Mouse (Mus musculus): ENCODE data around the gene Cd63.

Gene Cd63

DNA sequence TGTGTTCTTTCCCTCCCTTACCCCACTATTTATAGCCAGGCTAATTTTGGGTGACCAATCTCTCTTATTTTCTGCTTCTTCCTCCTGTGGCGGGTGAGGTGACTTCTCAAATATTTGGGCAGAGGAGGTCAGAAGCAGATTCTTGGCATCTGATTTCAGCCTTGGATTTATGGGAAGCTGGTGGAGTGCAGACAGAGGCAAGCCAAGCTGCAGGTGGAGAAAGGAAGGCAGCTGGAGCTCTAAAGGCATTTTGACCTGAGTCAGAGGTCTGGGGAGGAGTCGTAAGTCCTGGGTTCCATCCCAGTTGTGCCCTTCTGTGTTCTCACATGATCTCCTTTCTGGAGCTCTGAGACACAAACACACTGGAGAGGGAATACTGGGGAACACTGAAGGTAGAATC is 30.7 kb downstream of the Cd63 start:
- DNase-seq: no peak

DNA sequence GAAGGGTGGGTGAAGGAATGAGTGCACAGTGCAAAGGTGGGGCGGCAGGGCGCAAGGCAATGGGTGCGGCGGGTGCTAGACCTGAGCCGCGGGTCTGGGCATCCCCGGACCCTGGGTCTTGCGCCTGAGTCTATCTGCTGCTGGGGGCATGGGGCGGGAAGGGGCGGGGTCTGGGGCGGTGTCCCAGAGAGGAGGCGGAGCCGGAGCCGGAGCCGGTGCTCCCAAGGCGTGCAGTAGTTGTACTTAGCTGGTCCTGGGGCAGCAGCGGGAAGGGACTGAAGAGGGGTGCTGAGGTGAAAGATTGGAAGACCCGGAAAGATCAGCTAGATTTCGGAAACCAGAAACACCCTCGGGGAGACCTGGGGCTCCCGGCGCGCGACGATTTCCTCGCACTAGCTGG is 32.8 kb downstream of the Cd63 start, which contains the start of gene Itga7:
Itga7 (plus strand) TSS at position 245 of the 400 bp plus-strand sequence.
- DNase-seq: peak; percentile 74

DNA sequence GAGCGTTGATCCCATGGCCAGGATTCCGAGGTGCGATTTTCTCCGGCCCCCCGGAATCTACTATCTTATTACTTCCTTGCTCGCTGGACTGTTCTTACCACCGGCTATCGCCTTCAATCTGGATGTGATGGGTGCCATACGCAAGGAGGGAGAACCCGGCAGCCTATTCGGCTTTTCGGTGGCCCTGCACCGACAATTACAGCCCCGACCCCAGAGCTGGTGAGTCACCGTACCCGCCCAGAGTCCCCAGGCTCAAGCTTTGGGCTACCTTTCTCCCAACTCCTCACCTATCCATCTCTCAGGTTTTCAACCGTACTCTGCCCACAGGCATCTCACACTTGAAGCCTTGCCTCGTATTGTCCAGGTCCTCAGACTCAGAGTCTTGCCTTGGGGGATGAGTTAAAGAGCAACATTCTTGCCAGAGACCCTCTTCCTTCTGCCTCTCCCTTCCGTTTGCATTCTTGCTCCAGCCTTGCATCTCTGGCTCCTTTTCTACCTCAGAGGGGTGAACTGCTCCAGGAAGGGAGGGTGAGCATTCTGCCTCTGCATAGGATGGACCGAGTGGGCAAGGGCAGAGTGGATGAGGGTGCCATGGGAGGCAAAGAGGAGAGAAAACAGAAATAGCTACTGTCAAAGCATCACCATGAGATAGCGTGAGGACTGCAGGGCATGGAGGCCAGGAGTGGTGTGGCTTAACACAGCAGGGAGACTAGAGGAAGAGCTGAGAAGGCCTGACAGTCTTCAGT is 33.4 kb downstream of the Cd63 start:
- DNase-seq: peak; percentile 20

DNA sequence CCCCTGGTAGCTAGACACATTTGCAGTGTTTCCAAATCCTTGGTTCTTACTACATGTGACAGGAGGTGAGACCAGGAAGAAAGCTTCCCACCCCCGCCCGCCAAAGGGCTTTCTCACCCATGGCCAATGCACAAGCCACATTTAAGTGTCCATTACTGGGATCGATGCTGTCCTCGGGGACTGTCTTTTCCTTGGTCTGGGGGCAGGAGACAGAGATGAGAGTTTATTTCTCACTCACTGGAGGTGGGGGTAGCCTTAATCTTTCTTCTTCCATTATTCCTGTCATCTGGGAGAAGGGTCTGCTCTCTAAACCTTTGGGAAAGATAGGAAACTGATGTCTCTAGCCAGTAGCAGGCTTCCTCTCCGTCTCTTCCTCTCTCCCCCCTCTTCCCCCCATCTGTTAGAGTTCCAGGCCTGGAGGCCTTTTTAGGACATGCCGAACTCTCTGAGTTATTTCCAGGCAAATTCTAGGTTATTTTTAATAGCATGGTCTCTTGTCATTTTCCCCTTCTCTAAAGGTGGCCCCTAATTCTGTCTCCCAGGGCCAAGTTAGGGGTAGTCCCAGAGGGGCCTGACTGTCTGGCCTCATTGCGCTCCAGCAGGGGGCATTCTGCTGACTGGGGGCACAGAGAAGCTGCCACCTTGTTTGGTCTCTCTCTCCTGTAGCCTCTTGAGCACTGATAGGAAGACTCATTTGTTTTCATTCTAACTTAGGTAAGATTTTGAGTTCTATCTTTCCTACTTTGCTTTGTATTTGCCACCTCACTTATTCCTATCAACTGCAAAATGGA is 34.4 kb downstream of the Cd63 start:
- DNase-seq: no peak

DNA sequence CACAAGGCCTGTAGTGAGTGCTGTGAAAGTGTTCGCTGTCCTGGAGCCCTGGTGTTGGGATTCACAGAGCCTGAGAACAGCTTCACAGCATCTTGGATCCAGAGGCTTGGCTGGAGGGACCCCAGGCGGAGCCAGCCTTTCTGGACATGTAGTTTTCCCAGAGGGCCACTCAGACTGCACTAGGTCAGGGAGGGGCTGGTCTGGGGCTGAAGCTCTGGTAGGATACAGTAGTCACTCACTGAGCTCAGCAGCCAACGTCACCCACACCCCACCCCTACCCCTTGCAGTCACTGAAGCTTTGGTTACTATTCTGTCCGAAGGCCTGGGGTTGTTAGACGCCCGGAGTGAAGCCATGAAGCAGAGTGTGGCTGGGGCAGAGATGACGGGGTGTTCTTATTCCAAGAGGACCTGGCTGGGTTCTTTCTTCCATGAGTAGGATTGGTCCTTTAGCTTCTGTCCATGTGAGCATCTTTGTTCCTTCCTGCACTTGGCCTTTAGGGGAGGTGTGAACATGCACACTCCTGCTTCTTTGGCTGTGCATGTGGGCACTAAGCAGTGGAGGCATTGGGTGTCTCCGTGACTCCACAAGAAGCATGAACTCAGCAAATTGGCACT is 35.1 kb downstream of the Cd63 start:
- no peak for DNase-seq

DNA sequence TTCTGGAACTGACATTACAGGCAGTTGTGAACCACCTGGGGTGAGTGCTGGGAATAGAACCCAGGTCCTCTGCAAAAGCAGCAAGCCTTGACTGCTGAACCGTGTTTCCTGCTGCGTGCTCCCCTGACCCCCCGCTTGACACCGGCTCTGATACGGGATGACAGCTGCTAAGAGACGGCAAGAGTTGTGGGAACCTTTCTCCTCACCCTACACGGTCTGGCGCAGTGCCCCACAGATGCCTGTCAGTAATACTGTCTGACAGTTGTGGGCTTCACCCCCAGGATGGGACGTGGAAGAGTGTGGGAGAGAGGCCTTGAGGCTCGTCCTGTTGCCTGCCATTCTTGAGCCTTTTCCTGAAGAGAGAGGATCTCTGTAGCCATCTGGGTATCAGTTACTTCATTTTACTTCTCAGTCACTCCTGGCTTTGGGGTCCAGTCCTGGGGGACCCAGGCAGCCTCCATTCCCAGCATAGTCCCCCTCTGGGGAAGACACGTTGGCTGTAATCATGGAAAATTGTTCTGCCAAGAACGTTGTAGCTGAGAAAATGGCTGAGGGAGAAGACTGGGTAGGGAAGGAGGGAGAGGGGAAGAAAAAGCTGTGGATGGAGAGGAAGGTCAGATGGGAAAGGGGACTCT is 37.1 kb downstream of the Cd63 start:
- DNase-seq: no peak

DNA sequence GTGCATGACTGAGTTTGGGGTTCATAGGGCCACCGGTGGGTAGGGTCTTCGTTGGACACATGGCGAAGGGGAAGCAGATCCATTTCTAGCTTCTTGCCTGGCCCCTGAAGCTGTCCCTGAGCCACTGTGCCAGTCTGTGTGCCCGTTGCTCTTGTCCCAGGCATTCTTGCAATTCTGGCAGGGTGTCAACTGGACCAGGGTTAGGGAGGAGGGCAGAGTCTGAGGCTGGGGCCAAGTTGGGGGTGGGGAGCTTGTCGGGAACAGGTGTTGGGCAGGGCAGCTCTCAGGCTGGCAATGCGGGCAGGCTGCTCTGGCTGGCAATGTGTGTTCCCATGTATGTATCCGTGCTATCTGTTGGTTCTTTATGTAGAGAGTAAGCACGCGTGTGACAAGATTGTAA is 37.7 kb downstream of the Cd63 start:
- no peak for DNase-seq

DNA sequence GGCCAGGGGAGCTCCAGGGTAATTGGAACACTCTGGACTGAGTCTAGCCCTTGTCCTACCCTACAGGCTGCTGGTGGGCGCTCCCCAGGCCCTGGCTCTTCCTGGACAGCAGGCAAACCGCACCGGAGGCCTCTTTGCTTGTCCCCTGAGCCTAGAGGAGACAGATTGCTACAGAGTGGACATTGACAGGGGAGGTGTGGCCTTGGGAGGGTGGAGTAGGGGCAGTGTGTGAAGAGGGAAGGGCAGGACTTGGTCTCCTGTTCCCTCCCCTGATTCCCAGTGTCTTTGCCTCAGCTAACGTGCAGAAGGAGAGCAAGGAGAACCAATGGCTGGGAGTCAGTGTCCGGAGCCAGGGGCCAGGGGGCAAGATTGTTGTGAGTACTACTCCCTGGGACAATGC is 38.2 kb downstream of the Cd63 start:
- DNase-seq: no peak

DNA sequence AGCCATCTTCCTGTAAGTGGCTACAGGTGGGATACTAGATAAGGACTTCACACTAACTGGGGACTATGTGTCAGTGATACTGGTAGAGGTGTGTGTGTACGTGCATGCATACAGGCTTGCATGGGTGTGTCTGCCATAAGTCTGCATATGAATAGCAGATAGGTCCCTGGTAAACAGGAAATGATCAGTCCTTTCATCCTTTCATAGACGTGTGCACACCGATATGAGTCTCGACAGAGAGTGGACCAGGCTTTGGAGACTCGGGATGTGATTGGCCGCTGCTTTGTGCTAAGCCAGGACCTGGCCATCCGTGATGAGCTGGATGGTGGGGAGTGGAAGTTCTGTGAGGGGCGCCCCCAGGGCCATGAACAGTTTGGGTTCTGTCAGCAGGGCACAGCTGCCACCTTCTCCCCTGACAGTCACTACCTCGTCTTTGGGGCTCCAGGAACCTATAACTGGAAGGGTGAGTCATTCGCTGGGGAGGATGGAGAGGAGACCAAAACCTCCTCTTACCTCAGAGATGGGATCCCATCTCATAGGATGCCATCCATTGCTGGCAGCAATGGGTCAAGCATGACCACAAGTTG is 39.8 kb downstream of the Cd63 start:
- no peak for DNase-seq

DNA sequence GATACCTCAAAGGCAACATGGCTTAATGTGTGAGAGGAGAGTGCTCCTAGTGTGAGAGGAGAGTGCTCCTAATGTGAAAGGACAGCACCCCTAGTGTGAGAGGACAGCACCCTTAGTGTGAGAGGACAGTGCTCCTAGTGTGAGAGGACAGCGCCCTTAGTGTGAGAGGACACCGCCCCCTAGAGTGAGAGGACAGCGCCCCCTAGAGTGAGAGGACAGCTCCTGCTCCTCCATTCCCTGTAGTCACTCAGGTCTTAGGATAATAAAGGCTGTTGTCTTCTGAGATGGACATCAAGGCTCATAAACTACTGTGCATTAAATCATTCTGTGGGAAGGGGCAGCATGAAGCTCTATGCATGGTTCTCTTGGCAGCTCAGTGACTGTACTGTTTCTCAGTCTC is 44.9 kb downstream of the Cd63 start:
- no peak for DNase-seq

DNA sequence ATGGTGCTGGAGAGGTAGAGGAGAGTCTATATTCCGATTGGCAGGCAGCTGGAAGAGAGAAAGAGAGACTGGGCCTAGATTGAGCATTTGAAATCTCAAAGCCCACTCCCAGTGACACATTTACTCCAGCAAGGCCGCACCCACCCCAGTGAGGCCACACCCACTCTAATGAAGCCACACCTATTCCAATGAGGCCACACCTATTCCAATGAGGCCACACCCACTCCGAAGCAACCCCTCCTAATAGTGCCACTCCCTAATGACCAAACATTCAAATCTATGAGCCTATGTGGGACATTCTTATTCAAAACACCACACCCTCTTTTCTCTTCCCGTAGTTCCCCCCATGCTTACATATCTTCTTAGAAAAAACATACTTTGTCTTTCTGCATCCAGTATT is 46.7 kb downstream of the Cd63 start:
- no peak for DNase-seq

DNA sequence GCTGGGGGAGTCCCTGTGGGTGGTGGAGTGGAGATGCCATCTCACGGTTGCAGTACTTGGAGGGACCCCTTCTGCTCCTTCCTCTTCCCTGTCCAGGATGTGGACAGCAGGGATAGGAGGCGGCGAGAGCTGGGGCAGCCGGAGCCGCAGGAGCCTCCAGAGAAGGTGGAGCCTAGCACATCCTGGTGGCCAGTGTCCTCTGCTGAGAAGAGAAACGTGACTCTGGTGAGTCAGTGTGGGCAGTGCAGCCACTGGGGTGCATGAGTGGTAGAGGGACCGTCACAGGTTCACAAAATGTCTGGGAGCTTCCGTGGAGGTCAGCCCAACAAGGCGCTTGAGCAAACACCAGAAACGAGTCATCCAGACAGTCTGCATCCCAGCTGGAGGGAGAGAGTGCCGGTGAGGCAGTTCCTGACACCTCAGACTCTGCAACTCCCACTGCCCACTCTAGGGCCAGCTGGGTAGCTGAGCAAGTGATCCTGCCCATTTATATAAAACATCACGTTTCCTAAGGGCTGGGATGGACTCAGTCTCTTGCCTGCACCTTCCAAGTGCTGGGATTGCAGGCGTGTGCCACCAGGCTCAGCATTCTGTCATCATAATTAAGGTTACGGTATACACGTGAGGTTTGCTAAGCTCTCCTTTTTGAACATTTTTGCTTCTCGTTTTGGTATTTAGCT is 49.6 kb downstream of the Cd63 start:
- no peak for DNase-seq

DNA sequence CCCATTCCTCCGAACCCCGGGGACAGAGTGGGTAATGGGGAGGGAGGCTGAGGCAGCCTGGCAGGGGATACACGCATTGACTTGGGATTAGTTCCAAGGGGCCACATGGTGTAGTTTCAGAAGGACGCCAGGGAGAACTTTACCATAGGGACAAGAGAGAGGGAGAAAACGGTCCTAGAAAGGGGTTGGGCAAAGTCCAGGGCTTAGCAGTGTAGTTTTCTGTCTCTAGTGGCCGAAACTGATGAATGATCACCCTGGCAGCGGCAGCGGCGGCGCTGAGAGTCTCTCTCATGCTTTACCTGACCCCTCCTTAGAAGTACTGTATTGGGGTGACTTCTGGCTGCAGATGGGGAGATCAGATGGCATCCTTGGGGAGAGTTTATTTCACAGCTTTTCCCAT is 57.6 kb downstream of the Cd63 start:
- no peak for DNase-seq

DNA sequence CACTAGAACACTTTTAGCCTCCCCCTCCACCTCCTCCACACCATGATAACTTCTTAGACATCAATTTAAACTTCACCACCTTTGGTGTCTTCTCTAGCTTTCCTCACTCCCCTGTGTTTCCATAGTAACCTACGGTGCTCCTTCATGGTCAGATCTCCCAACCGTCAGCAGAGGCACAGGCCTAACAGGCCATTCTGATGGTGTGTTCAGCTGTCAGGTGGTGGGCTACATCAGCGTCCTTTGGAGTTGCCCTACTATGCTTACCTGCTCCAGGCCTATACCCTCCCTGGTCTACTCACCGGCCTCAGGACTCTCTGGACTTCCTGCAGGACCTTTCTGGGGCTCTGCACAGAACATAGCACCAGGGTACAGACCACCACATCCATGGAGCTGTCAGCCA is 59.4 kb downstream of the Cd63 start:
- DNase-seq: no peak

DNA sequence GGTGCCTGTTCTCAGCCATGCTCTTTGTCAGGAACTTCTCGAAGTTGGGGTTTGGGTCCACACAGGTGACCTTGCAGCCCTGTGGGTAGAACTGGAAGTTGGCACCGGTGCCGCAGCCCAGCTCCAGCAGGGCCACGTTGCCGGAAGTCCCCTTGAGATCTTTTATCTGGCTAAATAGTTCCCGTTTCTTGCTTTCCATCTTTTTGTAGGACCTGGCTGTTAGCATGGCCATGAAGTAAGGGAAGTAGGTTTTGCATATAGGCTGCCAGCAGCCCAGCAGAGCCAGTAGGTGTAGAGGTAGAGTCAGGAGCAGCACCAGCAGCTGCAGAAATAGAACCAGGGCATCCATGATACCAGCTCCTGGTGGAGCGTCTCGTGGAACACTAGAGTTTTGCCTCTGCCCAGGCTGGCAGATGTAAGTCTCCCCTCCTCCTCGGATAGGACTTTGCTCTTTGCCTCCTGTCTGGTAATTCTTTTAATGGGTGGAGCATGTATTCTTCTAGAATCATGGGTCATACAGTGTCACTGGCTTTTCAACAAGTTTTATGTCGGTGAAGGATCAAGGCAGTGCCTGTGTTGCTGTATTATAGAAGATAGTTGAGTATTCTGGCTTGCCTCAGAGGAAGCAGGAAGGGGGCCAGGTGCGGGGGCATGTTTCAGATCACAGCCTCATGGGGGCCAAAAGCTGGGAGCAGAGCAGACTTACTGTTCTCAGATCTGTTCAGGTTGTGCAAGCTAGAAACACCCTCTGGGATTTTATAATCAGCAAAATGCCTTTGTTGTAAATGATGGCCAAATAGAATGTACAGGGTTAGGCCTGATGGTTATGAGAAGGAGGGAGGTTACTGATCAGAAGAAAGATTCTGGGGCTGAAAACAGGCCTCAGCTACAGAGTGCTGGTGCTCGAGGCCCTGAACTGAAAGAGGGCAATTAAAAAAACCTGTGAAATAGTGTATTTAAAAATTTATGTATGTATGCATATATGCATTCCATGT is 60.1 kb downstream of the Cd63 start, which contains the start of gene Mettl7b:
Mettl7b (minus strand) TSS at position 399 of the 995 bp plus-strand sequence.
- no peak for DNase-seq

Data from embryo, embryonic 11 days (tissue).